Mouse (Mus musculus) spleen, postnatal 14 days (tissue): ENCODE measurements around the gene Cdh20.

Experiments
- DNase-seq, 2 experiments: peaks; one replicate each; pipeline ENCODE4 v3.0.0; 2021 to 2022; ENCODE audit warnings: low spot score in 2 of 2

Cdh20 gene

DNA sequence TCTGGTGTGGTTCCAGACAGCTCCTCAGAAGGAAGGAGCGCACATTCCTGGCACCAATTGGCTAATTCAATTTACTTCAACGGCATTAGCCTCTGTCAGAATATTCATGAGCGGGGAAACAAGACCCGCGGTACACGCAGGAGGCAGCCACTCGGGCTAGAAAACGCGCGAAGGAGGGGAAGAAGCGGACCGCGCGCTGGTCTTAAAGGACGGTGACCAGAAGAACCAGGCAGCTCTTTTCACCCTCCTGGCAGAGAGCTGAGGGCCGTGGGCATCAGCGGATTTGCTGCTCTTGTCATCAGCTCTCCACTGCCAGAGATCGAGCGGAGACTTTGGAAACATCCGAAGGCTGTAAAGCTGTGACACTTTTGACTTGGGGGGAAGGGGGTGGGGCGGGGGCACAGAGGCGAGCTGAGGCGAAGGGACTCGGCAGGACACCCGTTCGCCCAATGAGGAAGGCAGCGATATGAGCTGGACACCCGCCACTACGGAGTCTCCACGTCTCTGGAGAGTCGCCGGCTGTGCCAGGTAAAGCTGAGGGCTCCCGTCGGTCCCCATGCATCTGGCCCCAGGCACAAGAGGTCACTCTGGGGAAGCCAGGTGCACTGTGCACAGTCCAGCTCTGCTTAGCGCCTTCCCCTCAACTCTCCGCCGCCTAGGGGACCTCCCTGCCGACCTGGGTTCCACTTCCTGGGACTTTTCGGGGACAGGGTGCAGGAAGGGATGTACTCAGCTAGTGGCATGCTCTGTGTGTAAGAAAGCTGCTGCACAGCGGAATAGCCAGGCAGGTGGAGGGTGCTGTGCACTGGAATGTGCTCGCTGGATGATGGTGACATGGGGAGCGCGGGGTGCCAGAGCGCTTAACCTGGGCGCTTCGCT lies at the start of gene Cdh20:
Gene Cdh20, plus strand, starts transcription at position 159 of the 879 bp plus-strand sequence.
- no peak for DNase-seq

DNA sequence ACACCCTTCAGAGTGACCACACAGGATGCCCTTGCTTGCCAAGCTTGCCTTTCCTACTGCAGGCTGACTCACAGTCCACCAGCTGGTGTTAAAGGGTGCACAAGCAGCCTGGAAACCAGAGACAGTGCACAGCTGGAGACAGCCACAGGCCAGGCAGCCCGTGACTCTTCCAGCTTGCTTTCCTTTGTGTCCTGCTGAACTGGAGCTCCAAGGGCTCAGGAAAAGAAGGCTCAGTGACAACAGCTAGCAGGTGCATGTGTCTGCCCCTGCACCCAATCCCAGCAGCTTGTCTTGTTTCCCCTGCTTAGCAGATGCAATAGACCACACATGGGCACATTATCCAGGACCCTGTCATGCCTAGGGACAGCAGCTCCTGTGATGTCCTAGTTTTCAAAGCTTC lies 21.5 kb upstream of the Cdh20 start:
- no peak for DNase-seq

DNA sequence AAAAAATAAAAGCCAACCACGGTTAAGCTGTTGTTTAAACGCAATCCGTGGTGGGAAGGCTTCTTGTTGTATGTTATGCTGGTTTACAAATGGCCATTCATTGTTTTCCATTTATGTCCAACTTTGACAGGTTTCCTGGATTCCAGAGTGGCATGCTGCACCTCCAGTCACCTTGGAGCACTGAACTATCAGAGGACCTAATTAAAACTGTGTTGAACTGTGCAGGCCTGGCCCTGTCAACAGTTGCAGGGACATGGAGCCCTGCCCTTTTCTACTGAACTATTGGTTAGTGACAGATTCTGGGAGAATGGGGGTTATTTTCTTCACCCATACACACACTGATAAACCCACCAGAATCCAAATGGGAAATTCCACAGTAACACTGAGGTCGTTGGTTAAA lies 20.9 kb upstream of the Cdh20 start:
- no peak for DNase-seq

DNA sequence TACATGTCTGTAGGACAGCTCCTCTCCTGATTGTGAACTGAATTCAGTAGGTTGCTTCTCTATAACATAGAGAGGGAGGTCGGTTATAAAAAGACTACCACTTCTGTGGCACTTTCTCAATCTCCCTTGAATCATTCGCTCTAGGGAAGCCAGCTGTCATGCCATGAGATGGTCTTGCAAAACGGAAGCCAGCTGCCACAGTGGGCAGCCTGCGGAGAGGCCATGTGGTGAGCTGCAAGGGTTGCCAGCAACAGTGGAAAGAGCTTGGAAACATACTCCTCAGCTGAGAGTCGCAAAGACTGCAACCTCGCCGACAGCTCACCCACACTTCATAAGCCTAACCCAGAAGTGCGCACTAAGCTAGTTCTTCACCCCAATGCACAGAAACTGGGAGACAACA lies 13.8 kb upstream of the Cdh20 start:
- no peak for DNase-seq

DNA sequence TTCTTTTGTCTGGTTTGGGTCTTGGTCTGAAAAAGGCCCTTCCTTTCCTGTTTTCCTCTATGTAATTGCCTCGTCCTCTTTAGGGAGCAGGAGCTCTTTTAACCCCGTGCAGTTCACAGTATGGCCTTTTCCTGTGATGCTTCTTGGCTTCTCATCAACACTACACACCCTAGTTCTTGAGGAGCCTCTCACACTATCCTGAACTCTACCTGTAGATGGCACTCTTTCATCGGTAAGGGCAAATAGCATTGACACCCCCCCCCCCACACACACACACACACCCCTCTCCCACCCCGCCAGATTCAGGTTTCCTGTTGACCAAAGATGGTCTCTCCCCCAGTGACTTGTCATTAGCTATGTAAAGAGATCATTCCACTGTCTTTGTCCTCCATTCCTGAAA lies 12.4 kb upstream of the Cdh20 start:
- DNase-seq, result no peak

DNA sequence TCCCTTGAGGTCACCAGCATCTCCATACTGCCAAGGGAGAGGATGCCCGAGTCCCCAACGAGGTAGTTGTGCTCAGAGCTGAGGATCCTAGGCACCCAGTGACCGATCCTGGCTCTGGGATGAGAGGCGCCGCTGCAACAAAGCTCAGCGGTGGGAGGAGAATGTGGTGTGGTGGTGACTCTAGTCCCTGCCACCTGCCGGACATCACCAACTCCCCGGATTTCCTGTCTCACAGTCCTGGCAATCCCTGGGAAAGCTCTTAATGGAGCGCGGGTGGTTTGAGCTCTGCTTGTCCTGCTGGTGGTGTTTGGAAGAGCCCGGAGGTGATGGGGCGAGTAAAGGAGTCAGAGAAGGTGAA lies 900 bp downstream of the Cdh20 start:
- no peak for DNase-seq

DNA sequence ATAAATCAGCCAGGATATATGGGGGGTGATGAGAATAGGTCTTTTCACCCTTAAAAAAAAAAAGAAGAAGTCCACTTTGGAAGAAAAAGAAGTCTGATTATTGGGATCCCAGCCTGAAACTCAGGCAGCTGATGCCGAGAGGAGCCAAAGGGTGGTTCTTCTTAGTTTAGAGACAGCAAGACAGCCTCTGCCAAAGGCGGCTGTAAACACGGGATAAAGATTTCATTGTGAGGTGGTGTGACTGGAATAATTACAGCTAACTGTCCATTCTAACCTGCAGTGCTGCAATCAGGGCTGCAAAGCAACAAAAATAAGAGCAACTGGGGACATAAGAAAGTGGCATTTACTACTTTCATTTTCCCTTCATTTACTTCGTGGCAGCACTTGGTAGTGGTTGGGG lies 3.6 kb downstream of the Cdh20 start:
- no peak for DNase-seq

DNA sequence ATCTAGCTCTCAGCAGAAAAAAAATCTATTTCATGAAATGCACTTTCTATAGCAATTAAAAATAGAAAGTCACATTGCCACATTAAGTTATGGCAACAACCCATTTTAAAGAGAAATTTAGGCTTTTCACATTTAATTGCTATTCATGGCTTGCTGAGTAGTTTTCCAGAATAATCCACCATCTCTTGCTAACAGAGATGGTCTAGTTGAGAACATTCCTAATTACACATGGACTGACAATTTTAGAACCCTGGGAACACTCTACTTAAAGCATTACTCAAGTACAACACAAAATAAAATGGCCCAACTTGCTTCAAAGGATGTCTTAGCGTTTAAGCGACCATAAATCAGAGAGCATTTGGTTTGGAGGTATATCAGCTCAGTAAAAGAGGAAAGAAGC lies 4.9 kb downstream of the Cdh20 start:
- DNase-seq, result no peak

DNA sequence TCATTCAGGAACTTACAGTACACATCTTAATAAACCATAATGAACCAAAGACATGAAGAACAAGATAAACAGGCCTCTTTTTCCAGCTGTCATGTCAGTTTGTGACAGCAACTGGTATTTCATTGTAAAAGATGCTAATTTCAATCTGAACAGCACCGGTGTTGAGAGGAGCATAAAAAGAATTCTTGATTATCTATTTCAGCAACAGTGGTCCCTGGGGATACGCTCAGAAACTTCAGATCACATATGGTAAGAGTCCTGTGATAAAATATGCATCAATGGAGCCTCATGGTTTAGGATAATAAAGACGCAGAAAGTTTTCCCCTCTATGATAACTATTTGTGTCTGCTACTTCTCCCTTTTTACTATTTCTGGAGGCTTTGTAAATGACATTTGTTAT lies 25.2 kb downstream of the Cdh20 start:
- DNase-seq, result no peak

DNA sequence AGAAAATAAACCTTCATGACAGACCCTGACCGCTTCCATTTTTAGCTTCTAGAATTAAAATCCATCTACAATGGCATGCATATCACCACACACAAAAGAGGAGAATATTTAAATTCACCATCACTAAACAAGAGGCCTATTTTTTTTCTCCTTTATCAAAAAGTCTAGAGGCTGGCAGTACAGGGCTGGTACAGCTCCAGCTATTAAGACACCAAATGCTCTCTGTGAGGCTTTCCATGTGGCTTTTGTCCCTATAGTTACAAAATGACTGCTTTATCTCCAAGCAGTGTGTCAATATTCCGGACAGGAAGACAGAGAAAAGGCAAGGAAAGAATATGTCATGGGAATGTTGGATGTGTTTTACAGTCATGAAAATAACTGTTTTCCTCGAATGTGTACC lies 27.8 kb downstream of the Cdh20 start:
- no peak for DNase-seq

DNA sequence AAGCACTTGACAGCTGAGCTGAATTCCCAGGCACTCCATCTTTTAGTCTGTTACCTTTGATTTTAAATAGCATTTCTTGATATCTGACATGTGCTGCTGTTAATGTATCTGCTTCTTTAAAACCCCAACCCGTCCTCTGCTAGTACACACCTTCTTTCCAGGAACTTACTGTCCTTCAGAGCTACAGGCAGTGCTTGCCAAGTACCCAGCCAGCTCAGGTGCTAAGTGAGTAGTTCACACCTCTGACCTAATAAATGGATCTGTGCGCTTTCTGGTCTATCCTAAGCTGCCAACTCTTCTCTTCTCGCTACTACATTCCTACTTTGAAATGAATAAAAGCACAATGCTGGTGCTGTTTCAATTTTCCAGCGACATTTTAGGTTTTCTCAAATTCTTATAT lies 28.8 kb downstream of the Cdh20 start:
- no peak for DNase-seq

DNA sequence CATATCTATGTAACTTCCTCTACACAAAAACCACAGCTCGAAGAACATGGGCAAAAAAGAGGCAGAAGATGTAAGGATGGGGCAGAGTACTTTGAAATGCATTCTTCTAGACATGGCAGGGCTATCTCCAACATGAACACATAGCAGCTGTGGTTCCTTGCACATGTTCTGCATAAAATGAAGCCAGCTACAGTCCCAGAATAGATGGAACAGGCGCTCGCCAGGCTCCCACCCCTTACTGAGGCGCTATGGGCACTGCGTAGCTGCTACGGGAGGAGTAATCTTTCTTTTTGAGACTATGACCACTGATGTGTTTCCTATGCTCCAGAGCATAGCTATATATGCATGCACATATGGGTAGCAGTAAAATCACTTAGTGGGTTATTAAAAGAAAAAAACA lies 36.4 kb downstream of the Cdh20 start:
- no peak for DNase-seq

DNA sequence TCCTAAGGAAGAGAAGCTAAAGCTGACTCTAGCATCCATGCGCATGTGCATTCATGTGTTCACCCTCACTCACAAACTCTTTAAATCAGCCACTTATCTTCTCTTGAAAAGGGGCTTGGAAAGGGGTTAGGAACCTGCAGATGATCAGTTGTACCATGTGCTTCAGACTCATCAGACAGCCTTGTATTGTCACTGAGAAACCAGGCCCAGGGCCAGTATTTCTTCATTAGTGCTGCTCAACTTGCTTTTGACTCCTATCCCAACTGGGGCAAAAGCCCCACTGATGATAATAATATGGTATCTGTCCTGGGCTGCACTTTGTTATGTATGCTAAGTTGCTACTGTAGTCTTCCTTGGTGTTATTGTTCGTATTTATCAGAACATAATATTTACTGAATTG lies 38.9 kb downstream of the Cdh20 start:
- DNase-seq, result no peak

DNA sequence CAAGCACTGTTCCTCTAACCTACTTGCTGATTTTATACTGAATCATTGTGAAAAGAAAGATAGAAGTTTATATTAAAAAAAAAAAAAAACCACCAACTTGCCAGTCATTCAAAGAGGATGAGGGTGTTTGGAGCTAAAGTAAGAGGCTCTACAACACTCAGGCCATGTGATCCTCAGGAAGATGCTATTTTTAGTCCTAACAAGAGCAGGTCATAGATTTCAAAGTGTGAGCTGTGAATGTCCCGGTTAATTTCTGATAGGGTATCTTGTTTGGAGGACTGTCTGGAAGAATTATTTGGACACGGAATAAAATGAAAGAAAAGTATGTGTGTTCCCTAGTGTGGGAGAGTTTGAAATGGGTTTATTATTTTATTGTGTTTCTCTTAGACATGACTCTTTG lies 49.2 kb downstream of the Cdh20 start:
- no peak for DNase-seq

DNA sequence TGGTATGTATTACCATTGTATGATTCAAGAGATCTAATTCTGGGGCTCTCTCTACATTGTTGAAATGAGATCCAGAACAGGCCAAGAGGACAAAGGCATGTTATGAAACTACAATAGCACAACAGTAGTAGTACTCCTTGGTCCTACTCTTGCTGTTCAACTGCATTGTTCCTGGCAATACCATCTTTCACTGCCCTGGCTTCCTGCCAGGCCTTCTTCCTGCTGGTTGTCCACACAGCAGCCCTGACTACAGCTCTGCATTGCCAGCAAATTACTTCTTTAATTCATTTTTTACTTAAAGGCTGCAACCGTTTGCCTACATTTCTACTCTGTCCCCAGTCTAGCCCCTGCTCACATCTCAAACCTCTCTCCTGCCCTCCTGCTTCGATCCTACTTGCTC lies 59.8 kb downstream of the Cdh20 start:
- DNase-seq, result no peak

DNA sequence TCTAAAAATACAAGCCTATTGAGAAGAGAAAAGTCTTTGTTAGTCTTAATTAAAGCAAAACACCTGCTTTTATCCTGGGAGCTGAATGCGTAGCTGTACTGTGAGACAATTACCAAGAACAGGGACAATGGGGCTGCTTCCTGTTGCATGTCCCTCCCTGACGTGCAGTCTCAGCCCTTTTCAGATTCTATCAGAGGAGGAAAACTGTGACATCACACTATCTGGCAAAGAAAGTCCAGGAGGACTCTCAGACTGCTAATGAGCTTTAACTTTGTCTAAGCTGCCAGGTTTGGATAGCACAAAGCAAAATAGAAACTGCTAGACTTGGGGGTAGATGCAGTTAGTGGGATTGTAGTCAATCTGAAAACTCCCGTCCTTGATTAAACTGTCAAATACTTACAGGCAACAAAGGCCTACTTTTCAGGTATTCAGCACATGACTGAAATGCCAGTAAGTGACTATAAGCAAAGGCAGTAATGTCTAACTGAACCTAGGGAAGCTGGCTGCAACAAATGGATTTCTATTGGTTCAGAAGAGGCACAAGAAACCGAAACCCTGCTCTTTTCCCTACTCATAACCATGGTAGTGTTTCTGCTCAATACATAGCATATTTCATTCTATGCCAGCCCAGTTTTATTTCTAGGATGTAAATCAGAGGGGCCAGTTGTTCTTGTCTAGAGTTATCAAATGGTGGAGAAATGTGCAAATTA lies 70.0 kb downstream of the Cdh20 start:
- DNase-seq, result no peak

DNA sequence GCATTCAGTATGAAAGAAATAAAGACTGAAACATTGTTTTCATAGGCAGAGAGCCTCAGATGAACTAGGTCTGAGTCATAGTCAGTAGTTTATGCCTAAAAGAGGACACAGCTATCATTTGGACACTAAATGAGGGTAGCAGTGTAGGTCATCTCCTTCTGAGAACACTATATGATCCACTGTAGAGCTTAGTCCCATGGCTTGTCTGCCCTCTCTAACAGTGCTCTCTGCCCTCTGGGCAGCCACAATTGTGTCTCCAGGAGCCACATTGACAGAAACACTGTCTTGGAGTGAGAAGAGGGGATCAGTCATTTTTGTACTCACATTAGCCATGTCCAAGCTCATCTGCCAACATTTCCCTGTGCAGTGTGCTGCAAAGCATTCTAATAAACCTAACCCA lies 70.7 kb downstream of the Cdh20 start:
- DNase-seq, result no peak

DNA sequence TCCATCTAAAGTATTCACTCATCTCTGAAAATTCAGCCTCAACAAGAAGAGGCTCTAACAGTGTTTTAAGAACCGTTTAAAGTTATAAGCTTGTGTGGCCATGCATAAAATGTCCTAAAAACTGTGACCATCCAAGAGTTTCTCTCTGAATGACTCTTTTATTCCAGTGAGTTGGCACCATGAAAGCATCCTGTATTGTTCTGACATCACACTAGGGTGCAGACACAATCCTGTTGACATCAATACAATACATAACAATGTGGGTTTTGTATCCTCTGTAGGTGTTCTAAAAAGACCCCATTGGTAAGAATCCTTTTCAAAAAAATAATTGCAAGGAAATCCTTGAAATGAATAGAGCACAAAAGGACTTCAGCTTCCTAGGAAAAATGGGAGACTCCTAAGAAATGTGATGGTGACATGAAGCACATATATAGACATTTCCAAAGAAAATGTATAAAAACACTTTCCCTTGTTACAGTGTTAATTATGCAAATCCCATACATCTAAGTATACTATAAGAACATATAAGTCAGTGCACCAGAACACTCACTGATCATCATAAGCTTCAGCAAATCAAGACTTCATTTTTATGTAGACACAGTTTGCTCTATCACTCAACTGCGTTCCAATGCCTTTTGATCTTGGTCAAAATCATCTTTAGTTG lies 80.1 kb downstream of the Cdh20 start:
- DNase-seq, result no peak

DNA sequence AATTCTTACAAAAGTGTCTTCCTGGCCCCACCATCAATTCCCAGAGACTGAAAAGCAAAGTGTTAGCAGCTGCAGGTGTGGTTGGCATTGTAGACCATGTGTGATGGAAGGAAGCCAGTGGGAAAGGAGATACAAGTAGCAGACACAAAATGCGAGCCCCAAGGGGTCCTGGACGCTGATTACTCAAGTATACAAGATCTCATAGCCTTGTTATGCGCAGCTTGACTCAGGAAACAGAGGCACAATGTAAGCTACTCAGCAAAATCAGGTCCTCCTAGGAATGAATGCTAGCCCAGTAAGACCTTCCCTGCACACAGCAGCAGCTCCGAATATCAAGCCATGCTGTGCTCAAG lies 80.6 kb downstream of the Cdh20 start:
- DNase-seq, result no peak

DNA sequence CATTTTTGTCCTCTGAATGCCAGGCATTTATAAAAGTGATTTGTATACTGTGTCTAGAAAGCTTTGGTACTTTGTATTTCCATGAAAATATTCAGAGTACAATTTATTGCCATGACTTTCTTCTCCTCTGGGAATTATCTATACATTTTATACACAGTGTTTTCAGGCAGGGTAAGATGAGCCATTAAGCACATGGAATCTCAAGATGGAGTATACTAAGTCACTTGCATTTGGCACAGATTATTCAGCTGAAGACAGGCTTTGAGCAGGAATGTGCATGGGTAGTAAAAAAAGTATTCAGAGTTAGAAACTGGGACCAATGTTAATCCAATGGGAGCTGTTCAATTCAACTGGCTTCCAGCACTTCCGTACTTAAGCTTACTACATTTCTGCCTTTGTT lies 109.1 kb downstream of the Cdh20 start:
- DNase-seq, result no peak

DNA sequence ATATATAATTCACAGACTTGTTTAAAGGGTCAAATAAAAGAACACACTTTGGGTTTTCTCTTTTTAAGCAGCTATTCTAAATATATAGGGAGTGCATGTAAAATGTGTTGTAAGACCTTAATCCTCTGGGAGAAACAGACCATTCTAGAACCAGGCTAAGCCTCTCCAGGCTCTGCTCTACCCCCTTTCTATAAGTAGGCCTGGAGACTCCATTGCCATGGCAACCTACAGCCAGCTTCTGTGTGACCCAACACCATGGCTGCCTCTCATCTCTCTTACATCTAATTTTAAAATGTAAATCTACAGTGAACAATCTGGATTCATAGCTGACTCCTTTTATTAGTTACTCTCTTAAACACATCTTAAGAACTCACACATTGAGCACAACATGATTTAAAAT lies 133.5 kb downstream of the Cdh20 start:
- no peak for DNase-seq

DNA sequence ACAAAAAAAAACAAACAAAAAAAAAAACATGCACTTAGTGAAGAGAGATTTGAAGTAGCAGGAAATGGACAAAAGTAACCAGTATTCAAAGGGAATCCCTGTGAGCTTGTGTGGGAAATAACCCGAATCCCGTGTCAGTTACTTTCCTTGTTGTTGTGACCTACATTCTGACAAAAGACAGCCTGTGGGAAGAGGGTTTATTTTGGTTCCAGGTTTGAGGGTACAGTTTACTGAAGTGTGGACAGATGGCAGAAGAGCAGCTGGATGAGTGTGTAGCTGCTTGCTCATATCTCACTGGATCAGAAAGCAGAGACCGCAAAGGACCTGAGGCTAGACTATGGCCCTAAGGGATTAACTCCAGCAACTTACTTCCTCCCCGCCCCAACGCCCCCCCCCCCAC lies 135.1 kb downstream of the Cdh20 start:
- no peak for DNase-seq

DNA sequence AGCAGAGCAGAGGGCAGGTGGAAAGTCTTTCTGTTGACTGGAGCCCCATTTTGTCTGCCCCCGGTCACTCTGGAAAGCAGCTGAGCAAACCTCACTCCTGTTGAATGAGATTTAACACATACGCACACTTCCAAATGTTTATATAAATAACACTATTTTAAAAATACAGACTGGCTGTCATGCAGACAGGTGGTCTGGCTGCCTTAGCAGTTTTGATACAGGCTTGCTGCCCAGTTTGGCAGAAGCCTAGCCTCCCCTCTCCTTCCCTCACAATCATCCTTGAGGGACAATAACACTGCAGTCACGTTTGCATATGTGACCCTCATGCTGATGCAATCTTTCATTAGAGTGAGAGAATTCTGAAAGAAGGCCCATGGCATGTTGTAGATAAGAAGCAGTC lies 144.1 kb downstream of the Cdh20 start:
- DNase-seq, result no peak
